Mouse (Mus musculus): ENCODE measurements around the gene Uba3. TPM values are rescaled to one million over a fixed set of nuclear protein-coding genes. Genes with fewer than 3 reads are reported as not detected.

Gene Uba3
- polyA plus RNA-seq, 1 experiment from 2014 or later = 68.6 TPM

DNA sequence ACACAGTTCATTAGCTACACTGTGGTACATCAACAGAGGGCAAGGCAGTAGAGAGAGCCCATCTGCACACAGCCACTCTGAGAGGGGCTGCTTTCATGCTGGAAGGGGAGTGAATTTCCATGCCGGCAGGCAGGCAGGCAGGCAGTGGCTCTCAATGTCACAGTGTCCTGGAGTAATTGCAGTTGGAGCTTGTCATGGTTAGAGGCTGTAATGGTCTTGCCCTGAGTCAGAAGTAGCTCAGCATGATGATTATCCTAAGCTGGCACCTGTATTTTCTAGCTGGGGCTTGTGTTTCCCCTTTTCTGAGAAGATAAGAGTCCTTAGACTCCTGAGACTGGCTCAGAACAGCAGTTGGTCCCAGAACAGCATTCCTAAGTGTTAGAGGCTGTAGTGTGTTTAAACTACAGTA, 20.6 kb upstream of the Uba3 start:
- Histone ChIP-seq H3K4me2 (0 out of 2 replicates have a peak overlapping the region, but pooled peaks have one; percentile 13), H3K36me3 (peaks cover 46% of the 10 kb centered on the region), H3K9ac (peak overlapping the region; percentile 56), H3K9me3 (no peaks in the 10 kb centered on the region), H3K4me3 (no peak overlapping the region), H3K27me3 (replicated peaks) (no peaks in the 10 kb centered on the region), H3K4me1 (peaks cover 50% of the 10 kb centered on the region), H3K27ac (replicated peaks) (peak overlapping the region; percentile 91)
- 24% methylated on average over 1 of the region's 1 CpGs for WGBS
- peak; percentile 35; the same call in 1 of the 2 replicates for ATAC-seq (ENCODE audit: extremely low read depth, insufficient number of reproducible peaks, low FRiP score, low TSS enrichment)

DNA sequence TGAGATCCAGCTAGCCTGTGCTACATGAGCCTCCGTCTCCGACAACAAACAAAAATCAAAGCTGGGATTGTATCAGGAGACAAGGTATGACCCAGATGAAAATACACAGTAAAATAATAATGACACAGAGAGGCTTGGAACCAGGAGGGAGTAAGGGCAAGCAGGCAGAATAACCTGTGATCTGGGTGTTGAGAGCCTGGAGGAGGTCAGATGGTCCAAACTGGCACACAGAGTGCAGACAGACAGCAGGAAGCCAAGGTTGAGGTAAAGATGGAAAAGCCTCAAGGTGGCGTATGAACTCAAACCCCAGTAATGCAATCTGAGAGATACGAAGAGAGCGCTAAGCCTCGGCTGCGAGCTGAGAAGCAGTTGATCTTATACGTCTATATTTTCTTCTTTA, 19.1 kb upstream of the Uba3 start:
- Histone ChIP-seq H3K27me3 (replicated peaks) (no peaks in the 10 kb centered on the region), H3K9me3 (no peaks in the 10 kb centered on the region), H3K4me3 (no peak overlapping the region), H3K4me1 (peaks cover 52% of the 10 kb centered on the region), H3K4me2 (no peak overlapping the region), H3K27ac (replicated peaks) (no peak overlapping the region), H3K9ac (no peak overlapping the region), H3K36me3 (peaks cover 31% of the 10 kb centered on the region)
- 90% methylated on average over 8 of the region's 8 CpGs for WGBS
- no peak for ATAC-seq (ENCODE audit: extremely low read depth, insufficient number of reproducible peaks, low FRiP score, low TSS enrichment)

DNA sequence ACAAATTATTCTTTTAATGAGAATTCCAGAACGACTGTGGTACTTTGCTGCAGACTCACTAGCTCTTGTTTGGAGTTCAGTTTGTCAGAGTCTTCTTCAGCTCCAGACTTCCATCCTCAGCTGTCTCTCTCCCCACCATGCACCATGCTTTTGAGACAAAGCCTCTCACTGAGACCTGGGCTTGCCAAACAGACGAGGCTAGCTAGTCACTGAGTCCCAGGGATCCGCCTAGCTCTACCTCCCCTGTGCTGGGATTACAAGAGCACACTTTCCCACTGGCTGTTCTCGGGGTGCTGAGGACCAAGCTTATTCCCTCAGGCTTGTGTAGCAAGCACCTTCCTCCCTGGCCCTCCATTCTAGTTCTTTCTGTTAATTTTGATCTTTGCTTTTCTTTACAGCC, 18.1 kb upstream of the Uba3 start:
- 72% methylated on average over 4 of the region's 4 CpGs for WGBS
- H3K4me2 ChIP-seq = peak overlapping the region; percentile 49
- no peak overlapping the region for H3K4me3 ChIP-seq
- H3K9me3 ChIP-seq = no peaks in the 10 kb centered on the region
- H3K9ac ChIP-seq = 0 out of 2 replicates have a peak overlapping the region, but pooled peaks have one; percentile 54
- peaks cover 52% of the 10 kb centered on the region for H3K4me1 ChIP-seq
- H3K27me3 ChIP-seq (replicated peaks) = no peaks in the 10 kb centered on the region
- peak overlapping the region; percentile 83 for H3K27ac ChIP-seq (replicated peaks)
- H3K36me3 ChIP-seq = peaks cover 29% of the 10 kb centered on the region
- ATAC-seq (ENCODE audit: extremely low read depth, insufficient number of reproducible peaks, low FRiP score, low TSS enrichment) = no peak

DNA sequence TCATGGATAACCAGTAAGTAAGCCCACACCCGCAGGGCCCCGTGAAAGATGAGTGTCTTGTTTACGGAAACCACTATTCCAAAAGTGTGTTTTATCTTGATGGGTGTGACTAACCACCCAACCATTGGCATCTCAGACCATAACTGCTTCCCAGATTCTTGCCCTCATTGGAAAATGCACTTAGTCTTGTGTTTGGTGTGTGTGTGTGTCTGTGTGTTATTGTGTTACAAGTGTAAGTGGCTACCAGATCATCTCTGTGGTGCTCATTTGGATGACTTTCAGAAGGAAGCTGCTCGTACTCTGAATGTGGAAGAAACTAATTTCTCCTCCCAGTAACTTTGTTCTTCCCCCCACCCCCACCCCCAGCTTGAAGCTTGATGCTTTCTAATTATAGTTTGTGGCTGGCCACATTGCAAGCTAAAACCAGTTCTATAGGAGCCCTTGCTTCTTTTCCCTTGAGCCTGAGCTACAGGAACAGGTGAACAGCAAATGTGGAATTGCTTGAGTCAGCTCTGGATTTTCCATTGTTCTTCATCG, 17.6 kb upstream of the Uba3 start:
- peaks cover 52% of the 10 kb centered on the region for H3K4me1 ChIP-seq
- peaks cover 27% of the 10 kb centered on the region for H3K36me3 ChIP-seq
- WGBS = 35% methylated on average over 5 of the region's 5 CpGs
- no peaks in the 10 kb centered on the region for H3K27me3 ChIP-seq (replicated peaks)
- peak overlapping the region; percentile 49 for H3K4me2 ChIP-seq
- no peak for ATAC-seq (ENCODE audit: extremely low read depth, insufficient number of reproducible peaks, low FRiP score, low TSS enrichment)
- H3K9ac ChIP-seq = peak overlapping the region; percentile 42; the same call in 1 of the 2 replicates
- no peak overlapping the region for H3K4me3 ChIP-seq
- H3K9me3 ChIP-seq = no peaks in the 10 kb centered on the region
- H3K27ac ChIP-seq (replicated peaks) = peak overlapping the region; percentile 83

DNA sequence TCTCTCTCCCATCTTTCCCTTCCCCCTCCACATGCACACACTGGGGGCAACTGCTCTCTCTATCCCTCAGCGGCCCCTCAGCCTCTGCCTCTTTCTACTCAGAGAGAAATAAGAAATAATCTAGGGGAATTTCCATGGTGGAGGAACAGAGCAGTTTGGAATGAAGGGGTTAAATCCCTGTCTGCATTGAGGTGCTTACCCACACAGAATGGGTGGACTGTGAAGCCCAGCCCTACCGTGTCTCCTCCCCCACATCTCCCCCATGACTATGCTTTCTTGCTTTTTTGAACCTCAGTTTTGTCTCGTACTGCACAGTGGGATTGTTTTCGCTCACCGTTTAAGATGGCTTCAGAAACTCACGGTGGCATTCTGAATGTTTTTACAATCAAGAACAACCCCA, 16.9 kb upstream of the Uba3 start:
- Histone ChIP-seq H3K27ac (replicated peaks) (peak overlapping the region; percentile 83), H3K9ac (peak overlapping the region; percentile 54), H3K4me3 (no peak overlapping the region), H3K9me3 (no peaks in the 10 kb centered on the region), H3K27me3 (replicated peaks) (no peaks in the 10 kb centered on the region), H3K4me1 (peaks cover 52% of the 10 kb centered on the region), H3K36me3 (peaks cover 22% of the 10 kb centered on the region), H3K4me2 (peak overlapping the region; percentile 24; the same call in 1 of the 2 replicates)
- no peak for ATAC-seq (ENCODE audit: extremely low read depth, insufficient number of reproducible peaks, low FRiP score, low TSS enrichment)
- 51% methylated on average over 6 of the region's 6 CpGs for WGBS

DNA sequence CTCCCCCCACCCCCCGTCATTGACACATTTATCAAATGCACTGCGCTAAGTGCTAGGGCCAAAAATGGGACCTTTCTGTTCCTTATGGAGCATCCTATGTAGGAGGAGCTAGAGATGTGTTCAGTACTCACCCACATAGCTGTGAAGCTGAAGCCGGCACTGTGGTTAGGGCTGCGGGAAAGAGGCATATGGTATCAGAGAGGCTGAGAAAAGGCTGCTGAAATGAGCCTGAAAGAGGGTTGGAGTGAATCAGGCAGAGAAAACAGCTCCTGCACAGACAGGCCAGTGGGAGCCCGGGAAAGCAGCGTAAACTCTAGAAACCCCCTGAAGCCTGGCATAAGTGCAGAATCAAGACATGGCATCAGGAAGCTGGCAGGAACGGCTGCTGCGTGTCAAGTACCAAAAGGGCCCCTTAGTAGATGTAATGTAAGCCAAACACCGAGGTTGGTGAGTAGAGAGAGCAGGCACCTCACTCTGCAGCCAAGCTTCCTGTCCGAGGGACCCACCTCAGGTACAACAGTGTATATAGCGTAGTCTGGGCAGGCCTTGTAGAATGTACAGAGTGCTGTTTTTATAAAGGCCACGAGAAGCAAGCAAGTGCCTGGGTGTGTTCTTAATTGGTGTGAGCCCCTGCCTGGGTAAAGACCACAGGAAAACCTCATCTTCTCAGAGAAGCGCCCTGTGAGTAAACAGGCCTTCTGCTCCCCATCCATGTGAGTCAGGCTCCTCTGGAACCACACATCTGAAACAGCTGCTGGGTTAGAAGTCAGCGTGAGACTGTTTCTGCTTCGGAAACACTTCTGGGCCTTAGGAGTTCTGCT, 16.0 kb upstream of the Uba3 start:
- H3K9me3 ChIP-seq = no peaks in the 10 kb centered on the region
- peaks cover 15% of the 10 kb centered on the region for H3K36me3 ChIP-seq
- no peak for ATAC-seq (ENCODE audit: extremely low read depth, insufficient number of reproducible peaks, low FRiP score, low TSS enrichment)
- no peaks in the 10 kb centered on the region for H3K27me3 ChIP-seq (replicated peaks)
- H3K4me1 ChIP-seq = peaks cover 51% of the 10 kb centered on the region
- no peak overlapping the region for H3K4me3 ChIP-seq
- WGBS = 59% methylated on average over 15 of the region's 15 CpGs
- no peak overlapping the region for H3K4me2 ChIP-seq
- peak overlapping the region; percentile 54 for H3K9ac ChIP-seq
- peak overlapping the region; percentile 83 for H3K27ac ChIP-seq (replicated peaks)

DNA sequence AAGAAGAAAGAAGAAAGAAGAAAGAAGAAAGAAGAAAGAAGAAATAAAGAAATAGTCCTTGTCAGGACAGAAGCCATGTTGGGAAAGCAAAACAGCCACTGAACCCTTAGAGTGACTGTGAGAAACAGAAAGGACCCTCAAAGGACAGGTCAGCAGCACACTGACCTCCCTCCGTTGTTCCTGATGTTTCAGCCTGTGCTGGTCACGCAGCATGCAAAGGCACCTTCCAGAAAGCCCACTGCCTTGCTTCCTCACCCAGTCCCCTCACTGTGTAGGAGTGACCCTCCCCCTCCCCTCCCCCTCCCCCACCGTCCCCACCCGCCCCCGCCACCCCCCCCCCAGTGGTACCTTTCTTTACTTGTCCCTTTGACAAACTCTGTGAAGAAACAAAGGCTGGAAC, 15.2 kb upstream of the Uba3 start:
- ATAC-seq (ENCODE audit: extremely low read depth, insufficient number of reproducible peaks, low FRiP score, low TSS enrichment) = no peak

DNA sequence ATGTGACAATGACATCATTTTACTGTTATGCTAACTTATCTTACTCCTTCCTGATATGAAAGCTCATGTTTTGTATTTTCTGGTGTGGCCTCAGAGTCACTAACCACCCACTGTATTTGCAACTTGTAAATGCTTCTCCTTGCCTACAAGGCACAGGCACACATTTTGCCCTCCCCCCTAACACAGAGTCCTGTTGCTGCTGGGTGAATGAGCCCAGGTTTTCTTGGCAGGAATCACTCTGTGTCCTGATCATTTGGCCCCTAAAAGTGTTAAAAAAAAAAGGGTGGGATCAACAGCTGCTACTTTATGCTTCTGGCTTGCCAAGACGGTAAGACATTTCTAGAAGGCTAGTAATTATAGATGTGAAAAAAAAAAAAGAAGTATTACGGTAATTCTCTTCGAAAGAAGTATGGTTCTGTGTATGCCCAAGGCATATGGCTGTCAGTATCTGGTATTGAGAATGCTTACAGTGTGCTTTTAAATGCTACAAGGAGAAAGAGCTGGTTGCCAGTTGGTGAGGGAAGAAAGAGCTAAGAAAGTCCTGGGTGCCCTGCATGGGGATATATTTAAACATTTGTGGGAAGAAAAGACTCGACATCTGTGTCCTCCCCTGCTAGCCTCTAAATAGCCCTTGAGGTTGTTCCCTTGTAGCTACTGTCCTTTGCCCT, 10.8 kb upstream of the Uba3 start:
- peaks cover 48% of the 10 kb centered on the region for H3K4me1 ChIP-seq
- H3K27ac ChIP-seq (replicated peaks) = peak overlapping the region; percentile 39; the same call in 1 of the 2 replicates
- H3K4me3 ChIP-seq = no peak overlapping the region
- H3K9ac ChIP-seq = no peak overlapping the region; the same call in 1 of the 2 replicates
- no peak overlapping the region for H3K4me2 ChIP-seq
- no peaks in the 10 kb centered on the region; the same call in 1 of the 2 replicates for H3K9me3 ChIP-seq
- peaks cover 23% of the 10 kb centered on the region for H3K36me3 ChIP-seq
- no peaks in the 10 kb centered on the region for H3K27me3 ChIP-seq (replicated peaks)
- no peak for ATAC-seq (ENCODE audit: extremely low read depth, insufficient number of reproducible peaks, low FRiP score, low TSS enrichment)
- WGBS = 73% methylated on average over 4 of the region's 4 CpGs

More for the DNA sequence above, 15.2 kb upstream of the Uba3 start:
- Histone ChIP-seq H3K4me3 (no peak overlapping the region), H3K4me1 (peaks cover 51% of the 10 kb centered on the region), H3K36me3 (peaks cover 15% of the 10 kb centered on the region), H3K4me2 (no peak overlapping the region), H3K27me3 (replicated peaks) (no peaks in the 10 kb centered on the region), H3K9me3 (no peaks in the 10 kb centered on the region), H3K9ac (no peak overlapping the region), H3K27ac (replicated peaks) (no peak overlapping the region)
- WGBS = 71% methylated on average over 2 of the region's 5 CpGs

DNA sequence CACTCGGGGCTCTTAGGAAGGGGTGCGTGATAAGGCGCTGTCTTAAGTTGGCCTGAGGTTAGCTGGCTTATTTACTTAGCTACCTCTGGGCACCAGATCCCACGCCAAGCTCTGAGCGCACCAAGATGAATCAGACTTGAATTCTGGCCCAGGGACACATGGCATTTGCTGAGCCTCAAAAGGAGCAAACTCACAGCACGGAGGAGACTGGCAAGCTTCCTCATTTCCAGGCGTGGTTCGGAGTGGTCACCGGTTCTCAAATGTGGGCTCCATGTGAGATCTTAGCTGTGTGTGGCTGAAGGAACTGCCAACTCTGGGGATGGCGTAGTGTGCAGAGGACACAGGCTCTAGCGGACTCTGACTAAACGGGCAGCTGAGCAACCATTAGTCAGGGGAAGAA, 6.5 kb upstream of the Uba3 start:
- Histone ChIP-seq H3K9ac (peak overlapping the region; percentile 91), H3K4me3 (peak overlapping the region; percentile 82), H3K9me3 (no peaks in the 10 kb centered on the region; the same call in 1 of the 2 replicates), H3K4me1 (peaks cover 60% of the 10 kb centered on the region), H3K36me3 (peaks cover 18% of the 10 kb centered on the region), H3K27me3 (replicated peaks) (no peaks in the 10 kb centered on the region), H3K27ac (replicated peaks) (peak overlapping the region; percentile 21), H3K4me2 (peak overlapping the region; percentile 89)
- ATAC-seq (ENCODE audit: extremely low read depth, insufficient number of reproducible peaks, low FRiP score, low TSS enrichment) = no peak
- WGBS = 57% methylated on average over 12 of the region's 12 CpGs

DNA sequence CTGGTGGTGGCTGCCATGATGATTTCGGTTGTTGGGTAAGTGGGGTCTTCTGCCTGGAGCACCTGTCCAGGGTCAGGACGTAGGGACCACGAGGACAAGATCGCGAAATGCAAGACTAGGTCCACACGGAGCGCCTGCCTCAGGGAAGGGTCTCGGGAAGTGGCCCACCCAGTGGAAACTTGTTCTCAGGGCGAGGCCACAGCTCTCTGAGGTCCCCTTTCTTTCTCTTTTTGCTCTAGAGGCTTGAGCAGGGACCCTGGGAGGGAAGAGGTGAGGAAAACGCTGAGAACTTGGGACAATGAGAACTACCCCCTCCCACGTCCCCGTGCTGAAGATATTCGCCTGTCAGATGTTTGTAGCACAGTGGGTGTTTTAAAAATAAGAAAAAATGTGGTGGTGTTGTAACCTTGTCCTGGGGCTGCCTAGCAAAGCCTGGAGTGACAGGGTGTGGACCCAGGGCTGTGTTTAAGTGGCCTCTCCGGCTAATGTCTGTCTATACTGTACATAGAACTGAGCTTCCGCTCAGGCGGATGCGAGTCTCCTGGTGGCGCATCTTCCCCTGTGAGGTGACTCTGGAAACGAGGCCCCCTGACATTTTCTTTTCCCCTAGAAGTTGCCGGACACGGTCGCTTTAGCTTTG, 5.6 kb upstream of the Uba3 start:
- Histone ChIP-seq H3K4me1 (peaks cover 54% of the 10 kb centered on the region), H3K9ac (peak overlapping the region; percentile 91), H3K4me2 (peak overlapping the region; percentile 89), H3K36me3 (peaks cover 18% of the 10 kb centered on the region), H3K27me3 (replicated peaks) (no peaks in the 10 kb centered on the region), H3K4me3 (peak overlapping the region; percentile 82), H3K27ac (replicated peaks) (peak overlapping the region; percentile 77), H3K9me3 (no peaks in the 10 kb centered on the region; the same call in 1 of the 2 replicates)
- 0 out of 2 replicates have a peak, but pooled peaks have one; percentile 58 for ATAC-seq (ENCODE audit: extremely low read depth, insufficient number of reproducible peaks, low FRiP score, low TSS enrichment)
- WGBS = 1% methylated on average over 22 of the region's 22 CpGs
